Mouse (Mus musculus): Measurements from ENCODE around the gene Tex46. TPM values are rescaled to one million over a fixed set of nuclear protein-coding genes. Genes with fewer than 3 reads are reported as not detected.
A peak's percentile ranks its signal among the peaks of the same experiment; 100 is the strongest.

Tex46 gene
- polyA plus RNA-seq, 1 experiment = not detected

- no peak overlapping the region for H3K27ac ChIP-seq (ENCODE audit: insufficient read depth, low read length)
- H3K4me1 ChIP-seq (ENCODE audit: control insufficient read depth, insufficient read depth, low read length) = no peaks in the 10 kb centered on the region
- TF ChIP-seq CTCF (IDR thresholded peaks at IDR 0.05; ENCODE audit: low read depth, low read length) = no peak
- no peak for TF ChIP-seq EP300 (IDR thresholded peaks at IDR 0.05; ENCODE audit: insufficient read depth, low read depth, low read length)
- no peak for TF ChIP-seq POLR2A (IDR thresholded peaks at IDR 0.05; ENCODE audit: insufficient read depth, low read length)
- H3K9me3 ChIP-seq (replicated peaks; ENCODE audit: control insufficient read depth, insufficient read depth, low read length, poor library complexity, severe bottlenecking) = no peaks in the 10 kb centered on the region
- H3K27me3 ChIP-seq (ENCODE audit: control insufficient read depth, insufficient read depth, low read length, poor library complexity, severe bottlenecking) = no peaks in the 10 kb centered on the region
- H3K4me3 ChIP-seq (ENCODE audit: low read depth, low read length) = peak overlapping the region; percentile 25
- H3K9ac ChIP-seq (ENCODE audit: low read depth, poor library complexity, severe bottlenecking) = peak overlapping the region; percentile 98; the same call in 1 of the 2 replicates
- no peaks in the 10 kb centered on the region for H3K36me3 ChIP-seq (ENCODE audit: control insufficient read depth, insufficient read depth, low read length, poor library complexity, severe bottlenecking)
These were observed 9.7 kb upstream of the Tex46 start for GRCm38 (mm10) chr4:136600536-136600935.

- no peaks in the 10 kb centered on the region for H3K27me3 ChIP-seq (ENCODE audit: control insufficient read depth, insufficient read depth, low read length, poor library complexity, severe bottlenecking)
- H3K27ac ChIP-seq (ENCODE audit: insufficient read depth, low read length) = peak overlapping the region; percentile 24; the same call in 1 of the 2 replicates
- H3K4me1 ChIP-seq (ENCODE audit: control insufficient read depth, insufficient read depth, low read length) = no peaks in the 10 kb centered on the region
- peak overlapping the region; percentile 97 for H3K4me3 ChIP-seq (ENCODE audit: low read depth, low read length)
- H3K9me3 ChIP-seq (replicated peaks; ENCODE audit: control insufficient read depth, insufficient read depth, low read length, poor library complexity, severe bottlenecking) = no peaks in the 10 kb centered on the region
- no peaks in the 10 kb centered on the region for H3K36me3 ChIP-seq (ENCODE audit: control insufficient read depth, insufficient read depth, low read length, poor library complexity, severe bottlenecking)
- H3K9ac ChIP-seq (ENCODE audit: low read depth, poor library complexity, severe bottlenecking) = peak overlapping the region; percentile 98
- TF ChIP-seq EP300 (IDR thresholded peaks at IDR 0.05; ENCODE audit: insufficient read depth, low read depth, low read length) (no peak), POLR2A (IDR thresholded peaks at IDR 0.05; ENCODE audit: insufficient read depth, low read length) (no peak), CTCF (IDR thresholded peaks at IDR 0.05; ENCODE audit: low read depth, low read length) (no peak)
These were observed 8.8 kb upstream of the Tex46 start for GRCm38 (mm10) chr4:136601476-136601875.

GRCm38 (mm10) chr4:136602018-136602554 lies 8.2 kb upstream of the Tex46 start:
- no peaks in the 10 kb centered on the region for H3K9me3 ChIP-seq (replicated peaks; ENCODE audit: control insufficient read depth, insufficient read depth, low read length, poor library complexity, severe bottlenecking)
- H3K4me1 ChIP-seq (ENCODE audit: control insufficient read depth, insufficient read depth, low read length) = no peaks in the 10 kb centered on the region
- H3K36me3 ChIP-seq (ENCODE audit: control insufficient read depth, insufficient read depth, low read length, poor library complexity, severe bottlenecking) = no peaks in the 10 kb centered on the region
- H3K9ac ChIP-seq (ENCODE audit: low read depth, poor library complexity, severe bottlenecking) = peak overlapping the region; percentile 98
- TF ChIP-seq EP300 (IDR thresholded peaks at IDR 0.05; ENCODE audit: insufficient read depth, low read depth, low read length) (no peak), POLR2A (IDR thresholded peaks at IDR 0.05; ENCODE audit: insufficient read depth, low read length) (no peak), CTCF (IDR thresholded peaks at IDR 0.05; ENCODE audit: low read depth, low read length) (no peak)
- H3K27me3 ChIP-seq (ENCODE audit: control insufficient read depth, insufficient read depth, low read length, poor library complexity, severe bottlenecking) = no peaks in the 10 kb centered on the region
- H3K4me3 ChIP-seq (ENCODE audit: low read depth, low read length) = peak overlapping the region; percentile 97
- peak overlapping the region; percentile 26; the same call in 1 of the 2 replicates for H3K27ac ChIP-seq (ENCODE audit: insufficient read depth, low read length)

- no peaks in the 10 kb centered on the region for H3K36me3 ChIP-seq (ENCODE audit: control insufficient read depth, insufficient read depth, low read length, poor library complexity, severe bottlenecking)
- peak within 1 kb of the TSS; percentile 98 for H3K9ac ChIP-seq (ENCODE audit: low read depth, poor library complexity, severe bottlenecking)
- peak within 1 kb of the TSS; percentile 26; the same call in 1 of the 2 replicates for H3K27ac ChIP-seq (ENCODE audit: insufficient read depth, low read length)
- peak within 1 kb of the TSS; percentile 97 for H3K4me3 ChIP-seq (ENCODE audit: low read depth, low read length)
- H3K9me3 ChIP-seq (replicated peaks; ENCODE audit: control insufficient read depth, insufficient read depth, low read length, poor library complexity, severe bottlenecking) = no peaks in the 10 kb centered on the region
- no peaks in the 10 kb centered on the region for H3K27me3 ChIP-seq (ENCODE audit: control insufficient read depth, insufficient read depth, low read length, poor library complexity, severe bottlenecking)
- TF ChIP-seq EP300 (IDR thresholded peaks at IDR 0.05; ENCODE audit: insufficient read depth, low read depth, low read length) (no peak), POLR2A (IDR thresholded peaks at IDR 0.05; ENCODE audit: insufficient read depth, low read length) (peak; percentile 85), CTCF (IDR thresholded peaks at IDR 0.05; ENCODE audit: low read depth, low read length) (peak; percentile 77)
- no peaks in the 10 kb centered on the region for H3K4me1 ChIP-seq (ENCODE audit: control insufficient read depth, insufficient read depth, low read length)
These were observed 7.7 kb upstream of the Tex46 start, which contains the start of gene Kdm1a for GRCm38 (mm10) chr4:136602568-136602967. Gene Kdm1a, minus strand, starts transcription at chr4:136602723.

- Histone ChIP-seq H3K9ac (ENCODE audit: low read depth, poor library complexity, severe bottlenecking) (no peak overlapping the region), H3K36me3 (ENCODE audit: control insufficient read depth, insufficient read depth, low read length, poor library complexity, severe bottlenecking) (no peaks in the 10 kb centered on the region), H3K9me3 (replicated peaks; ENCODE audit: control insufficient read depth, insufficient read depth, low read length, poor library complexity, severe bottlenecking) (no peaks in the 10 kb centered on the region), H3K27ac (ENCODE audit: insufficient read depth, low read length) (no peak overlapping the region), H3K4me3 (ENCODE audit: low read depth, low read length) (no peak overlapping the region), H3K4me1 (ENCODE audit: control insufficient read depth, insufficient read depth, low read length) (peaks cover 1% of the 10 kb centered on the region), H3K27me3 (ENCODE audit: control insufficient read depth, insufficient read depth, low read length, poor library complexity, severe bottlenecking) (no peaks in the 10 kb centered on the region)
- TF ChIP-seq POLR2A (IDR thresholded peaks at IDR 0.05; ENCODE audit: insufficient read depth, low read length) (no peak), CTCF (IDR thresholded peaks at IDR 0.05; ENCODE audit: low read depth, low read length) (no peak), EP300 (IDR thresholded peaks at IDR 0.05; ENCODE audit: insufficient read depth, low read depth, low read length) (no peak)
These were observed 4.3 kb upstream of the Tex46 start for GRCm38 (mm10) chr4:136605756-136606485.

GRCm38 (mm10) chr4:136613657-136614056 lies 3.4 kb downstream of the Tex46 start:
- Histone ChIP-seq H3K27ac (ENCODE audit: insufficient read depth, low read length) (no peak overlapping the region), H3K4me3 (ENCODE audit: low read depth, low read length) (no peak overlapping the region), H3K9ac (ENCODE audit: low read depth, poor library complexity, severe bottlenecking) (no peak overlapping the region), H3K4me1 (ENCODE audit: control insufficient read depth, insufficient read depth, low read length) (peaks cover 1% of the 10 kb centered on the region), H3K36me3 (ENCODE audit: control insufficient read depth, insufficient read depth, low read length, poor library complexity, severe bottlenecking) (no peaks in the 10 kb centered on the region), H3K27me3 (ENCODE audit: control insufficient read depth, insufficient read depth, low read length, poor library complexity, severe bottlenecking) (no peaks in the 10 kb centered on the region), H3K9me3 (replicated peaks; ENCODE audit: control insufficient read depth, insufficient read depth, low read length, poor library complexity, severe bottlenecking) (no peaks in the 10 kb centered on the region)
- TF ChIP-seq POLR2A (IDR thresholded peaks at IDR 0.05; ENCODE audit: insufficient read depth, low read length) (no peak), CTCF (IDR thresholded peaks at IDR 0.05; ENCODE audit: low read depth, low read length) (no peak), EP300 (IDR thresholded peaks at IDR 0.05; ENCODE audit: insufficient read depth, low read depth, low read length) (no peak)

All from ES-Bruce4 (cell line).